Mouse (Mus musculus) cerebellum, adult 11-12 months (tissue): Measurements from ENCODE around the gene Slc51b.

ENCODE experiments used
- DNase-seq: peaks from one replicate; pipeline ENCODE4 v3.0.0; 2022

Slc51b gene

GRCm38 (mm10) chr9:65365721-65366120 is 57.0 kb downstream of the Slc51b start:
- DNase-seq, result no peak

- DNase-seq, result no peak
Measured at GRCm38 (mm10) chr9:65363684-65364083, 59.1 kb downstream of the Slc51b start.
